Comparison of ENCODE assay signal across 21 mouse cellular contexts in genomic region chr17:27488173-27488823, GRCm38 (mm10). TPM values are rescaled to one million over a fixed set of nuclear protein-coding genes. Genes with fewer than 3 reads are reported as not detected.
DNase-seq lines count a peak whose midpoint lies in the region; ATAC-seq and TF ChIP-seq lines count a peak whose summit lies in the region.
"Had no signal": no experiment of that assay in that cellular context is flagged by ENCODE, and none has a peak within 500 bp of the region (broad histone marks: within the 10 kb centered on the region; RNA-seq: fewer than 3 reads in every experiment).

No protein-coding gene starts in this region.

- H3K4me1 ChIP-seq in neural tube, embryonic 13.5 days (replicated peaks), result peaks cover 35% of the 10 kb centered on the region
- H3K4me1 ChIP-seq in neural tube, embryonic 15.5 days, result peaks cover 23% of the 10 kb centered on the region
- no peaks in the 10 kb centered on the region for H3K4me1 ChIP-seq in forebrain, postnatal 0 days (ENCODE audit: insufficient read depth)
- H3K4me1 ChIP-seq in midbrain, embryonic 16.5 days (ENCODE audit: control insufficient read depth, insufficient read depth, low read length), result peaks cover 4% of the 10 kb centered on the region; the same call in 1 of the 2 replicates
- no peaks in the 10 kb centered on the region for H3K4me1 ChIP-seq in heart, embryonic 12.5 days (replicated peaks)
- H3K4me1 ChIP-seq: liver, embryonic 15.5 days had no signal

- H3K27ac ChIP-seq in neural tube, embryonic 13.5 days (replicated peaks), result 0 out of 2 replicates have a peak overlapping the region, but pooled peaks have one; percentile 18
- H3K27ac ChIP-seq in neural tube, embryonic 15.5 days (replicated peaks), result no peak overlapping the region
- no peak overlapping the region for H3K27ac ChIP-seq in forebrain, postnatal 0 days (ENCODE audit: low read depth, low read length)
- no peak overlapping the region for H3K27ac ChIP-seq in midbrain, embryonic 16.5 days (ENCODE audit: low read length)
- H3K27ac ChIP-seq in heart, embryonic 12.5 days (ENCODE audit: poor library complexity, severe bottlenecking), result no peak overlapping the region
- H3K27ac ChIP-seq: heart, embryonic 10.5 days; layer of hippocampus, adult 2 months; limb, embryonic 12.5 days; liver, embryonic 15.5 days had no signal

- no peak for TF ChIP-seq CTCF in forebrain, postnatal 0 days (IDR thresholded peaks at IDR 0.05; ENCODE audit: low read depth)

- H3K9ac ChIP-seq in neural tube, embryonic 13.5 days, result no peak overlapping the region
- no peak overlapping the region for H3K9ac ChIP-seq in neural tube, embryonic 15.5 days (replicated peaks)
- no peak overlapping the region for H3K9ac ChIP-seq in forebrain, postnatal 0 days
- H3K9ac ChIP-seq in midbrain, embryonic 16.5 days (ENCODE audit: low read depth, low read length), result no peak overlapping the region
- H3K9ac ChIP-seq in heart, embryonic 12.5 days, result no peak overlapping the region
- H3K9ac ChIP-seq: limb, embryonic 12.5 days; liver, embryonic 15.5 days had no signal

- WGBS in neural tube, embryonic 13.5 days, result 51% methylated on average over 16 of the region's 16 CpGs
- 66% methylated on average over 16 of the region's 16 CpGs for WGBS in neural tube, embryonic 15.5 days
- 39% methylated on average over 16 of the region's 16 CpGs for WGBS in forebrain, postnatal 0 days
- 48% methylated on average over 16 of the region's 16 CpGs for WGBS in midbrain, embryonic 16.5 days
- 68% methylated on average over 16 of the region's 16 CpGs for WGBS in heart, embryonic 12.5 days

- ATAC-seq in frontal cortex, adult (ENCODE audit: low TSS enrichment), result peak; percentile 27; the same call in 1 of the 2 replicates
- ATAC-seq in neural tube, embryonic 13.5 days (ENCODE audit: low read depth), result no peak
- ATAC-seq in neural tube, embryonic 15.5 days (ENCODE audit: low FRiP score), result no peak
- peak; percentile 69; the same call in 1 of the 2 replicates for ATAC-seq in forebrain, postnatal 0 days
- ATAC-seq in midbrain, embryonic 16.5 days, result 0 out of 2 replicates have a peak, but pooled peaks have one; percentile 14
- ATAC-seq in heart, embryonic 12.5 days (ENCODE audit: insufficient number of reproducible peaks, low FRiP score), result no peak
- ATAC-seq: activated CD4-positive, CD25-positive, alpha-beta regulatory T cell, adult 4 months; CD4-positive, CD25-positive, alpha-beta regulatory T cell, adult 4 months had no signal

- no peaks in the 10 kb centered on the region for H3K36me3 ChIP-seq in neural tube, embryonic 13.5 days
- no peaks in the 10 kb centered on the region for H3K36me3 ChIP-seq in neural tube, embryonic 15.5 days
- no peaks in the 10 kb centered on the region for H3K36me3 ChIP-seq in forebrain, postnatal 0 days (ENCODE audit: insufficient read depth)
- H3K36me3 ChIP-seq in midbrain, embryonic 16.5 days (ENCODE audit: control insufficient read depth, insufficient read depth, low read length), result no peaks in the 10 kb centered on the region
- H3K36me3 ChIP-seq in heart, embryonic 12.5 days, result no peaks in the 10 kb centered on the region
- H3K36me3 ChIP-seq: heart, embryonic 10.5 days; limb, embryonic 12.5 days; liver, embryonic 15.5 days had no signal

- no peak overlapping the region for H3K4me3 ChIP-seq in neural tube, embryonic 13.5 days
- H3K4me3 ChIP-seq in neural tube, embryonic 15.5 days (replicated peaks), result no peak overlapping the region
- no peak overlapping the region for H3K4me3 ChIP-seq in forebrain, postnatal 0 days (ENCODE audit: low read depth, low read length)
- no peak overlapping the region for H3K4me3 ChIP-seq in midbrain, embryonic 16.5 days (ENCODE audit: low read depth, low read length)
- no peak overlapping the region for H3K4me3 ChIP-seq in heart, embryonic 12.5 days
- H3K4me3 ChIP-seq: heart, embryonic 10.5 days; layer of hippocampus, adult 2 months; limb, embryonic 12.5 days; liver, embryonic 15.5 days had no signal

- H3K27me3 ChIP-seq in neural tube, embryonic 13.5 days, result no peaks in the 10 kb centered on the region
- no peaks in the 10 kb centered on the region for H3K27me3 ChIP-seq in neural tube, embryonic 15.5 days (replicated peaks)
- H3K27me3 ChIP-seq in forebrain, postnatal 0 days (ENCODE audit: insufficient read depth, low read length), result no peaks in the 10 kb centered on the region
- no peaks in the 10 kb centered on the region for H3K27me3 ChIP-seq in midbrain, embryonic 16.5 days (ENCODE audit: control insufficient read depth, insufficient read depth, low read depth, low read length)
- peaks cover 52% of the 10 kb centered on the region for H3K27me3 ChIP-seq in heart, embryonic 12.5 days (replicated peaks)
- H3K27me3 ChIP-seq: liver, embryonic 15.5 days had no signal

- no peaks in the 10 kb centered on the region for H3K9me3 ChIP-seq in neural tube, embryonic 13.5 days
- H3K9me3 ChIP-seq in neural tube, embryonic 15.5 days (replicated peaks), result no peaks in the 10 kb centered on the region
- no peaks in the 10 kb centered on the region for H3K9me3 ChIP-seq in forebrain, postnatal 0 days (ENCODE audit: low read length)
- no peaks in the 10 kb centered on the region for H3K9me3 ChIP-seq in midbrain, embryonic 16.5 days (replicated peaks; ENCODE audit: control insufficient read depth, low read length, poor library complexity, severe bottlenecking)
- H3K9me3 ChIP-seq in heart, embryonic 12.5 days (replicated peaks), result no peaks in the 10 kb centered on the region
- H3K9me3 ChIP-seq: heart, embryonic 10.5 days; limb, embryonic 12.5 days; liver, embryonic 15.5 days had no signal

- DNase-seq in frontal cortex, postnatal 14 days (ENCODE audit: low spot score in 2 of 2), result no peak
- peak; percentile 62 for DNase-seq in forebrain, postnatal 0 days
- no peak for DNase-seq in urinary bladder, postnatal 36 days (ENCODE audit: low spot score in 2 of 2)
- DNase-seq: adrenal gland, postnatal 36 days; cerebellum, adult 11-12 months; gastrocnemius, postnatal 25 days; kidney, adult 9 months; lung, postnatal 36 days; right cerebral cortex, postnatal 25 days; thymus, adult 18-20 months had no signal

- H3K4me2 ChIP-seq in neural tube, embryonic 13.5 days, result no peak overlapping the region
- H3K4me2 ChIP-seq in neural tube, embryonic 15.5 days, result no peak overlapping the region
- H3K4me2 ChIP-seq in forebrain, postnatal 0 days (ENCODE audit: low read depth), result no peak overlapping the region
- no peak overlapping the region for H3K4me2 ChIP-seq in midbrain, embryonic 16.5 days (ENCODE audit: low read length)
- no peak overlapping the region for H3K4me2 ChIP-seq in heart, embryonic 12.5 days
- H3K4me2 ChIP-seq: limb, embryonic 12.5 days; liver, embryonic 15.5 days had no signal

RNA-seq across cellular contexts. Expression of gene Grm4, which starts 32.9 kb away (rescaled TPM):
- 3.5 and 4.3 TPM in 2 replicates for polyA plus RNA-seq in neural tube, embryonic 13.5 days (2015; fragmentation: Nextera tagmentation; extraction: Ambion mirVana)
- 9.7 and 10.1 TPM in 2 replicates for polyA plus RNA-seq in neural tube, embryonic 15.5 days (2015; fragmentation: Nextera tagmentation; extraction: Ambion mirVana)
- 13.1 and 14.5 TPM in 2 replicates for total RNA-seq in forebrain, postnatal 0 days (2014; rRNA removed)
- polyA plus RNA-seq in forebrain, postnatal 0 days (2015; fragmentation: Nextera tagmentation; extraction: Ambion mirVana), result 3.2 and 5.5 TPM in 2 replicates
- 7.5 and 11.0 TPM in 2 replicates for polyA plus RNA-seq in midbrain, embryonic 16.5 days (2015; fragmentation: Nextera tagmentation; extraction: Ambion mirVana)
- 0.08 and 0.10 TPM in 2 replicates for polyA plus RNA-seq in heart, embryonic 12.5 days (2016; fragmentation: Nextera tagmentation; extraction: Ambion mirVana)
- polyA plus RNA-seq: CD4-positive, CD25-positive, alpha-beta regulatory T cell, adult 4 months had no signal

Comparison
In these comparisons a context has a peak if more than half of its experiments do, and no peak if none do; other contexts are left out.
1. ATAC-seq: peak in frontal cortex, adult (single experiment), forebrain, postnatal 0 days (single experiment) and midbrain, embryonic 16.5 days (single experiment); none in neural tube, embryonic 13.5 days (single experiment), neural tube, embryonic 15.5 days (single experiment) and heart, embryonic 12.5 days (single experiment).